Mouse (Mus musculus): ENCODE measurements around the gene Tmem201. TPM values are rescaled to one million over a fixed set of nuclear protein-coding genes. Genes with fewer than 3 reads are reported as not detected.

Tmem201 gene
- polyA plus RNA-seq, 1 experiment from 2014 or later = 25.5 TPM

DNA sequence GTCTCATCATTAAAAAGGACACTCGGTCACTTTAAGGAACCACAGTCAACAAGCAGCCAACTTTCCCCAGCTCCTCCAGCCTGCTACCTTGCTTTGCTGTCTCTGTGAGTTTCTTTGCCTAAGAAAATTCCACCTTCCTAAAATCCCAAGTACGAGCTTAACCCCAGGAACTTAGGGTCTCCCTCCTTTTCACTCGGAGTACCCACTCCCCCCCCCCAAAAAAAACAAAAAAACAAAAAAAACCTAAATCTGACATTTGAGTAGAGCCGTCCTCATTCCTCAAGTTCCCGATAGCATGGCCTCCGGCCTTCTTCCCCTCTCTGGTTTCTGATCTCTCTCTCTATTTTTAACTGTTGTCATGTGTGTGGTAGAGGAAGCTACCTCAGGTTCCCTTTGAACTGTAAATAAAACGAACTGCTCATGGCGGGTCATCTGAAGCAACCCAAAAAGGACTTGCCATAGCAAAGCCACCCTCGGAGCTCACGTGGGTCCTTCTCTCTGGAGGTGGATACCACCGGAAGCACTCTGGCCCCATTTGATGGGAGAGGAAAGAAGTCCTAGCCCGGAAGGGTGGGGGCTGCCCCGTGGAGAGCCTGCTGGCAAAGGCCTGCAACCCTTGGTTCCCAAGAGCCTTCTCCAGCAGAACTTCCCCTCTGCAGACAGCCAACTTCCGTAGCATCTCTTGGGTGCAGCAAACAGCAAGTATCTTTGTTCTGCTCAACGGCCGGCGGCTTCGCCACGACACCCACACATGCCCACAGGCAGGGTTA lies 35.4 kb downstream of the Tmem201 start, which contains the start of gene Pik3cd:
TSS of gene Pik3cd (minus strand) at position 362 of the 770 bp plus-strand sequence.
- WGBS (ENCODE audit: insufficient replicate concordance) = 59% methylated on average over 19 of the region's 19 CpGs
- Histone ChIP-seq H3K4me2 (no peak within 1 kb of the TSS), H3K36me3 (ENCODE audit: control insufficient read depth, insufficient read depth, low read length) (no peaks in the 10 kb centered on the region), H3K4me3 (ENCODE audit: low read depth, low read length) (no peak within 1 kb of the TSS), H3K9me3 (replicated peaks; ENCODE audit: control insufficient read depth, low read length) (no peaks in the 10 kb centered on the region), H3K27me3 (ENCODE audit: control insufficient read depth, insufficient read depth, low read length) (peaks cover 9% of the 10 kb centered on the region), H3K9ac (ENCODE audit: low read depth, low read length) (no peak within 1 kb of the TSS), H3K4me1 (ENCODE audit: control insufficient read depth, insufficient read depth, low read length) (peaks cover 10% of the 10 kb centered on the region), H3K27ac (ENCODE audit: low read depth, low read length) (no peak within 1 kb of the TSS)
- ATAC-seq (replicated peaks; ENCODE audit: insufficient number of reproducible peaks, low FRiP score, low TSS enrichment) = no peak

- Histone ChIP-seq H3K9me3 (replicated peaks; ENCODE audit: control insufficient read depth, low read length) (no peaks in the 10 kb centered on the region), H3K4me1 (ENCODE audit: control insufficient read depth, insufficient read depth, low read length) (peaks cover 18% of the 10 kb centered on the region), H3K4me2 (no peak overlapping the region), H3K4me3 (ENCODE audit: low read depth, low read length) (no peak overlapping the region), H3K27ac (ENCODE audit: low read depth, low read length) (no peak overlapping the region), H3K36me3 (ENCODE audit: control insufficient read depth, insufficient read depth, low read length) (no peaks in the 10 kb centered on the region), H3K27me3 (ENCODE audit: control insufficient read depth, insufficient read depth, low read length) (peaks cover 13% of the 10 kb centered on the region), H3K9ac (ENCODE audit: low read depth, low read length) (no peak overlapping the region)
- WGBS (ENCODE audit: insufficient replicate concordance) = 64% methylated on average over 18 of the region's 18 CpGs
- ATAC-seq (replicated peaks; ENCODE audit: insufficient number of reproducible peaks, low FRiP score, low TSS enrichment) = no peak
Measured at GRCm38 (mm10) chr4:149701426-149702209, 36.2 kb downstream of the Tmem201 start.

- Histone ChIP-seq H3K27ac (ENCODE audit: low read depth, low read length) (no peak overlapping the region), H3K27me3 (ENCODE audit: control insufficient read depth, insufficient read depth, low read length) (peaks cover 13% of the 10 kb centered on the region), H3K4me1 (ENCODE audit: control insufficient read depth, insufficient read depth, low read length) (peaks cover 26% of the 10 kb centered on the region), H3K9ac (ENCODE audit: low read depth, low read length) (no peak overlapping the region), H3K9me3 (replicated peaks; ENCODE audit: control insufficient read depth, low read length) (no peaks in the 10 kb centered on the region), H3K4me3 (ENCODE audit: low read depth, low read length) (no peak overlapping the region), H3K36me3 (ENCODE audit: control insufficient read depth, insufficient read depth, low read length) (no peaks in the 10 kb centered on the region), H3K4me2 (no peak overlapping the region)
- no peak for ATAC-seq (replicated peaks; ENCODE audit: insufficient number of reproducible peaks, low FRiP score, low TSS enrichment)
- 78% methylated on average over 4 of the region's 4 CpGs for WGBS (ENCODE audit: insufficient replicate concordance)
Measured at GRCm38 (mm10) chr4:149699953-149700352, 37.9 kb downstream of the Tmem201 start.

- Histone ChIP-seq H3K36me3 (ENCODE audit: control insufficient read depth, insufficient read depth, low read length) (no peaks in the 10 kb centered on the region), H3K27me3 (ENCODE audit: control insufficient read depth, insufficient read depth, low read length) (peaks cover 17% of the 10 kb centered on the region), H3K4me3 (ENCODE audit: low read depth, low read length) (peak overlapping the region; percentile 41), H3K27ac (ENCODE audit: low read depth, low read length) (no peak overlapping the region), H3K4me1 (ENCODE audit: control insufficient read depth, insufficient read depth, low read length) (peaks cover 26% of the 10 kb centered on the region), H3K9ac (ENCODE audit: low read depth, low read length) (peak overlapping the region; percentile 58), H3K4me2 (peak overlapping the region; percentile 71), H3K9me3 (replicated peaks; ENCODE audit: control insufficient read depth, low read length) (no peaks in the 10 kb centered on the region)
- WGBS (ENCODE audit: insufficient replicate concordance) = under 1% methylated on average over 35 of the region's 35 CpGs
- 0 out of 2 replicates have a peak, but pooled peaks have one; percentile 23 for ATAC-seq (replicated peaks; ENCODE audit: insufficient number of reproducible peaks, low FRiP score, low TSS enrichment)
Measured at GRCm38 (mm10) chr4:149698197-149698821, 39.5 kb downstream of the Tmem201 start.

- peak overlapping the region; percentile 41 for H3K4me3 ChIP-seq (ENCODE audit: low read depth, low read length)
- H3K36me3 ChIP-seq (ENCODE audit: control insufficient read depth, insufficient read depth, low read length) = no peaks in the 10 kb centered on the region
- H3K9me3 ChIP-seq (replicated peaks; ENCODE audit: control insufficient read depth, low read length) = no peaks in the 10 kb centered on the region
- H3K9ac ChIP-seq (ENCODE audit: low read depth, low read length) = peak overlapping the region; percentile 58
- ATAC-seq (replicated peaks; ENCODE audit: insufficient number of reproducible peaks, low FRiP score, low TSS enrichment) = 0 out of 2 replicates have a peak, but pooled peaks have one; percentile 8
- H3K4me1 ChIP-seq (ENCODE audit: control insufficient read depth, insufficient read depth, low read length) = peaks cover 24% of the 10 kb centered on the region
- H3K27me3 ChIP-seq (ENCODE audit: control insufficient read depth, insufficient read depth, low read length) = peaks cover 17% of the 10 kb centered on the region
- H3K4me2 ChIP-seq = peak overlapping the region; percentile 71
- WGBS (ENCODE audit: insufficient replicate concordance) = 10% methylated on average over 15 of the region's 15 CpGs
- no peak overlapping the region for H3K27ac ChIP-seq (ENCODE audit: low read depth, low read length)
Measured at GRCm38 (mm10) chr4:149697506-149698196, 40.2 kb downstream of the Tmem201 start.

DNA sequence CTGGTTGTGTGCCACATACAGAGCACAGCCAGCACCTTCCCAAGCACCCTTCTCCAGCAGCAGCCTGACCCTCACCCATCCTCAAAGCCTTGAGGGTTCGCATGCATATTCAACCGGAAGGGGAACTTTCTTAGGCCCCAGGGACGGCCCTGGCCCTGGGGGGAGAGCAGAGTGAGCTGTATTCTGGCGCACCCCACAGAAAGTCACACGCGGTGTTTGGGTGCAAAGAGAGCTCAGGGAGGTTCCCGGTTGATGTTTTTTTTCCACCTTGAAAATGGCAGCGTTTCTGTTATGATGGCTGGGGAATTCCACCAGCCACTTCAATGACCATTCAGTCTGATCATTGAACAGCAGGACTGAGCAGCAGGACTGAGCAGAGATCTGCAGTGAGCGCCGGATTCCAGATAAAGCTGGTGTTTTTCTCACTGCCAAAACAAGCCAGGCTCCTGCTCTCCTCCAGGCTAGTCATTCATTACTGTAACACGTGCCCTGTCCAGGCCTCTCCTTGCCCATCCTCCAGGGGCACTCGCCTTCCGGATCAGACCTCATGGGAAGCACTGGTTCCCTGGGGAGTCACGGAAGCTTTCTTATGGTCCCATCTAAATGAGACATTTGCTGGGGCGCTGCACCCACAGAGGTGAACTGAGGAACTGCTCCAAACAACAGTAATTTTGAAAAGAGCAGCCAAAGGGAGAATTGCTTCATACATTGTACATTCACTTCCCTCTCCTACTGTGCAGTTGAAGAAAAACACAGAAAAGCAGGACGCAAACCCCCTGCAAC lies 41.5 kb downstream of the Tmem201 start:
- Histone ChIP-seq H3K9me3 (replicated peaks; ENCODE audit: control insufficient read depth, low read length) (no peaks in the 10 kb centered on the region), H3K9ac (ENCODE audit: low read depth, low read length) (no peak overlapping the region), H3K4me2 (peak overlapping the region; percentile 11; the same call in 1 of the 2 replicates), H3K4me1 (ENCODE audit: control insufficient read depth, insufficient read depth, low read length) (peaks cover 22% of the 10 kb centered on the region), H3K4me3 (ENCODE audit: low read depth, low read length) (no peak overlapping the region), H3K27ac (ENCODE audit: low read depth, low read length) (no peak overlapping the region), H3K36me3 (ENCODE audit: control insufficient read depth, insufficient read depth, low read length) (no peaks in the 10 kb centered on the region), H3K27me3 (ENCODE audit: control insufficient read depth, insufficient read depth, low read length) (peaks cover 17% of the 10 kb centered on the region)
- no peak for ATAC-seq (replicated peaks; ENCODE audit: insufficient number of reproducible peaks, low FRiP score, low TSS enrichment)
- WGBS (ENCODE audit: insufficient replicate concordance) = 17% methylated on average over 16 of the region's 16 CpGs

DNA sequence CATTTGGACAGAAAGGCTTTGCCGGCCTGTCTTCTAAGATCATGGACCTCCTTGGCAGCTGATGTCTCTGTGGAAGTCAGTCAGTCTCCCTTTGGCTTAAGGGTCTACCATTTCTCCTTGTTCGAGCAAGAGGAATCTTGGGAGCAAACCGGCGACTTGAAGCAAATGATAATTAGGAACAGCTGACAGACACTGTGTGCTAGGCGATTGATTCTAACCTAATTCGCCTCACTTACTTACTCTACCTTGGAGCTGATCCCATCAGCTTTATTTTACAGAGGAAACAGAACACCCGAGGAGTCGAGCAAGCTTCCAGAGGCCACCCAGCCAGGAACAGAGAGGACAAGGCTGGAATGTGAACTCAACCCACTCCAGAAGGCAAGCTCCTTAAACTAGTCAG lies 46.5 kb downstream of the Tmem201 start:
- Histone ChIP-seq H3K9ac (ENCODE audit: low read depth, low read length) (no peak overlapping the region), H3K27me3 (ENCODE audit: control insufficient read depth, insufficient read depth, low read length) (0 out of 2 replicates have a peak, but pooled peaks cover 4% of the 10 kb centered on the region), H3K4me2 (no peak overlapping the region), H3K27ac (ENCODE audit: low read depth, low read length) (0 out of 2 replicates have a peak overlapping the region, but pooled peaks have one; percentile 10), H3K36me3 (ENCODE audit: control insufficient read depth, insufficient read depth, low read length) (no peaks in the 10 kb centered on the region), H3K4me3 (ENCODE audit: low read depth, low read length) (no peak overlapping the region), H3K9me3 (replicated peaks; ENCODE audit: control insufficient read depth, low read length) (no peaks in the 10 kb centered on the region), H3K4me1 (ENCODE audit: control insufficient read depth, insufficient read depth, low read length) (peaks cover 14% of the 10 kb centered on the region)
- no peak for ATAC-seq (replicated peaks; ENCODE audit: insufficient number of reproducible peaks, low FRiP score, low TSS enrichment)
- WGBS (ENCODE audit: insufficient replicate concordance) = 72% methylated on average over 8 of the region's 8 CpGs
